Mouse (Mus musculus) layer of hippocampus, adult 11-12 months (tissue): ENCODE measurements around the gene Ggps1.
A peak's percentile ranks its signal among the peaks of the same experiment; 100 is the strongest.
"Not testable (repeated sequence)": the region's sequence is repeated elsewhere in the genome, so short reads cannot be mapped to it uniquely, and the experiment has no call there.

Experiments used
- DNase-seq: peaks from one replicate; pipeline ENCODE4 v3.0.0; 2022; ENCODE audit warnings: low spot score

Gene Ggps1

DNA sequence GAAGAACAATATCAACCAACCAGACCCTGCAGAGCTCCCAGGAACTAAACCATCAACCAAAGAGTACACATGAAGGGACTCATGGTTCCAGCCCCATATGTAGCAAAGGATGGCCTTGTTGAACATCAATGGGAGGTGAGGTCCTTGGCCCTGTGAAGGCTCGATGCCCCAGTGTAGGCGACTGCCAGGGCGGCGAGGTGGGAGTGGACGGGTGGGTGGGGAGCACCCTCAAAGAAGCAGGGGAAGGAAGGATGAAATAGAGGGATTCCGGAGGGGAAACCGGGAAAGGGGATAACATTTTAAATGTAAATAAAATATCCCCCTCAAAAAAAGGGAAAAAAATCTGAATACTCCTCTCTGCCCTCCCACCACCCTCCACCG is 24.4 kb downstream of the Ggps1 start:
- peak; percentile 15 for DNase-seq

DNA sequence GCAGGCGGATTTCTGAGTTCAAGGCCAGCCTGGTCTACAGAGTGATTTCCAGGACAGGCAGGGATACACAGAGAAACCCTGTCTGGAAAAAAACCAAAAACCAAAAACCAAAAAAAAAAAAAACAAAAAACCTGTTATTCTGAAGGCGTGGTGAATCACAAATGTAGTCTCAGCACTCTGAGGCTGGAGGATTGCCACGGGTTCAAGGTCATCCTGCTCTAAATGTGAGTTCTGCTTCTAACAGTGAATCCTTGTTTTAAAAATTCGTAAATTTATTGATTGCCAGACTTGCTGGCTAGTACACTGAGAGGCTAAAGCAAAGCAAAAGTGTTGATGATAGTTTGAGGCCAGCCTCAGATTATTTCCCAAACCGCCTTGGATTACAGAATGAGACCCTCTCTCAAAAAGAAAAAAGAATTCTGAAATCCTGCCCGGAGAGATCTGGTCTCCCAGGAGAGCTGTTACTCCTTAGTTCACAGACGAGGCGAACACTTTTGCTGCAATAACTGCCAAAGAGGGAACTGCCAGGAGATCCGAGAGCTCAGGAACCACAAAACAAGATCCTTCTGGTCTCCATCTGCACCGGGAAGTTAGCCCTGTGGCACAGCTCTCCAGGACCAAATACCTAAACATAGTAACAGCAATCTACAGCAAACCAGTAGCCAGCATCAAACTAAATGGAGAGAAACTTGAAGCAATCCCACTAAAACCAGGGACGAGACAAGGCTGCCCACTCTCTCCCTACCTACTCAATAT is 27.2 kb downstream of the Ggps1 start:
- DNase-seq: no peak

DNA sequence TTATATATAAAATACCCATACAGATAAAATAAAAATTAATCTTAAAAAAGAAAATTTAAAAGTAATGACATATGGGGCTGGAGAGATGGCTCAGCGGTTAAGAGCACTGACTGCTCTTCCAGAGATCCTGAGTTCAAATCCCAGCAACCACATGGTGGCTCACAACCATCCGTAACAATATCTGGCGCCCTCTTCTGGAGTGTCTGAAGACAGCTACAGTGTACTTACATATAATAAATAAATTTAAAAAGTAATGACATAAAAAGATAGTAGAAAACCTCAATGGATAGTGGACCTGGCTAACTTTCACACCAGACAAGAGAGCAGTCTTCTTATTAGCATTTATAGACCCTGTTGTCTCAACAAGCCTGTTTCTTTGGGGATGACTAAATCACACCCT is 27.9 kb downstream of the Ggps1 start:
- not testable (repeated sequence) for DNase-seq

DNA sequence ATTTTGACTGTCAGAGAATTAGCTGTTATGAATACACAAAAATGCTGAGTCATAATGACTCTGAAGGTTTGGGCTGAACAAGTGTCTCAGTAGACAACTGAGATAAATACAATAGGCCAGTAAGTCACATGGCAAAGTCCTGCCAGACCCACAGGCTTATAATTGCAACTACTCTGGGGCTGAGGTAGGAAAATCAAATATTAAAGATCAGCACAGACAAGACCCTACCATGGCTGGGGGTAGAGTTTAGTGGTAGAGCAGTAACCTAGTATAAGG is 29.3 kb downstream of the Ggps1 start:
- no peak for DNase-seq

DNA sequence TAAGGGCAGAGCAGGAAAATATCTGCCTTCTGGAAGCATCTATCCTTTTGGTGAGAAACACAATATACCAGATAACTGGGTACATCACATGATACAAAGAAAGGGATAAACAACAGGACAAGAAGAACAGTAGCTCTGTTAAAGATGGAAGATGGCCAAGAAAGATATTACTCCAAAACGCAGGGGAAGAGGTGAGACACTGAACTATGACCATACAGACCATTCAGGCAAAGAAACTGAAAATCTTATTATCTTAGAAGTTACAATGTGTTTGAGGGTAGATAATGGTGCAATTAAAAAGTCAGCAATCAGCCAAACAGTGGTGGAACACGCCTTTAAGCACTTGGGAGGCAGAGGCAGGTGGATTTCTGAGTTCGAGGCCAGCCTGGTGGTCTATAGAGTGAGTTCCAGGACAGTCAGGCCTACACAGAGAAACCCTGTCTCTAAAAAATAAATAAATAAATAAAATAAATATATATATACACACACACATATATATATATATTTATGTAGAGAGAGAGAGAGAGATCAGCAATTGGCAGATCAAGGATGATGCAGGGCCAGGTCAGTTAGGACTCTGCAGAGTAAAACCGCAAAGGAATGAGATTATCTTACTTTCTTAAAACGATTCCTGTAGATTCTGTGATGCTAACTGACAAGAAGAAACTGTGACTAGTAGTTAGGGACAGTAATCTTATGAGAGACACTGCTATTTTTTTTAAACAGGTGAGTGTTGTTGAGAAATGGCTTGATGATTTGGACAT is 29.8 kb downstream of the Ggps1 start:
- no peak for DNase-seq

DNA sequence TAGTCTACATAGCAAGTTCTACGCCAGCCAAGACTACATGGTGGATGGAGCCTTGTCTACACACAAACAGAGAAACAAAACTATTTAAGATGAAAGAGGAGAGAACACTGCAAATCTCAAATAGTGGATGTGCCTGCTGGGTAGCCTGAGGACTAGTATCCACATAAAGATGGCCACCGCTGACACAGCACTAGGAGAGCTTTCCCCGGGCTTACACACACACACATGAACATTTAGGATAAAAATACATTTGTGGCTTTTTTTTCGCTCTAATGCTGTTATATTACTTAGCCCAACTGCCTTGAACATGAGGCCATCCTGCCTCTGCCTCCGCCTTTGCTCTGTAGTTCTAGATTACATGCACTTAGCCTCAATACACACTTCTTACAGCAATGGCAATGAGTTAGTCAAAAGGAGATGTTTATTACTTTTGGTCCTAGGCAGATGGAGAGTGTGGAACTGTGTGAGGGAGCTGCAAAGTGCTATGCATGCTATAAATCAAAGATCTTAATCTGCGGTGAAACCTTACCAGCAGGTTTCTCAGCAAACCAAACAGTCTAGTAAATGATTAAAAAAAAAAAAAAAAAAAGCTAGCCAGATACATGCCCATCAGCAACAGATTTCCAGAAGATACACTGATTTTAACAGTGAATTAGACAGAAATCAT is 37.0 kb downstream of the Ggps1 start:
- DNase-seq: no peak

DNA sequence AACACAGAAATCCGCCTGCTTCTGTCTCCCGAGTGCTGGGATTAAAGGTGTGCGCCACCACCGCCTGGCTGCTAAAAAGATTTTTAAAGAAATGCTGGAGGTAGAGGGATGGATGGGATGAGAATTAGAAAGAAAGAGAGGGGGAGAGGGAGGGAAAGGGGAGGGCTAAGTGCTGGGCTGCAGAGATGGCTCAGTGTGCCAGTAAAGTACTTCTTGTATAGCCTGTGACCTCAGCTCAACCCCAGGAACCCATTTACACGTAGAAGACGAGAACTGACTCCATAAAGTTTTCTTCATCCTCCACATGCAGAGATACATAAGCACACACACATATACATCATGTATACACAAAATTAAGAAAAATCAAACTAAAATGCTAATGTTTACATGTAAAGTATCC is 37.7 kb downstream of the Ggps1 start:
- no peak for DNase-seq

DNA sequence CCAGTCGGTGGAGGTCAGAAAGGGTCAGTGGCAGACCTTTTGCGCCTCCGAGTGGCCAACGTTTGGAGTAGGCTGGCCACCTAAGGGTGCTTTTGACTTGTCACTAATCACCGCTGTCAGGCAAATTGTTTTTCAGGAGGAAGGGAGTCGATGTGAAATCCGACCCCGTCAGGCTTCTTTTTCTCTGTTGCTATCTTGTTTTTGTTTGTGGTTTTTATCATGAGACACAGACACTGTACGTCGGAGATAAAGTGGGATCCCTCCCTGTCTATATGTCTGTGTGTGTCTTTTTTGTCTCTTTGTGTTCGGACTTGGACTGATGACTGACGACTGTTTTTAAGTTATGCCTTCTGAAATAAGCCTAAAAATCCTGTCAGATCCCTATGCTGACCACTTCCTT is 41.9 kb downstream of the Ggps1 start:
- DNase-seq: not testable (repeated sequence)

DNA sequence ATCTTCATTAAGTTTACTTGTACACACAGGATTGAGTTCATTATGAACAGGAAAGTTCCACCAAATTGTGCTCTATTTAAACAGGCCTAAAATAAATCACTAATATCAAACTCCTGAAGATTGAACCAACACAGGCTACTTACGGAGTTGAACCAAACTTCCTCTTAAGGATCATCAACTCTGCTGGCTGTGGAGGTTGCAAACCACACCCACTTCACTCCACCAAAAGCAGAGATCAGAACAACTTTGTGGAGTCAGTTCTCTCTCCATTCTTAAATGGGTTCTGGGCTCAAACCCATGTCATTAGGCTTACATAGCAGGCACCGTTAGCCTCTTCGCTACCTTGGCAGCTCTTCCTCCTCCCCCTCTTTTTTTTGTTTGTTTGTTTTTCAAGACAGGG is 44.4 kb downstream of the Ggps1 start:
- DNase-seq: no peak

DNA sequence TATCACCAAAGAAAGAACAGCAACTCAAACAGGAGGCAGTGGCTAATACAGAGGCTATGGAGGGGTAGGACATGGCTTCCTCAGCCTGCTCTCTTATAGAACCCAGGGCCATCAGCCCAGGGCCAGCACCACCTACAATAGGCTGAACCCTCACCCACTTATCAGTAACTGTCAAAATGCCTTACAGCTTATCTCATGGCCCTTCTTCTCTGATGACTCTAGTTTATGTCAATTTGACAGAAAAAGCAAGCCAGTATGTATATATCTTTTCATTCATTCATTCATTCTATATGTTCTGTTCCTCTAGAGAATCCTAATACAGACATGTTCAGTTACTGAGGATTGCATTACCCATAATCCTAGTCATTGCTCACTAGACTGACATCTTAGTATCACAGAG is 45.0 kb downstream of the Ggps1 start:
- no peak for DNase-seq

DNA sequence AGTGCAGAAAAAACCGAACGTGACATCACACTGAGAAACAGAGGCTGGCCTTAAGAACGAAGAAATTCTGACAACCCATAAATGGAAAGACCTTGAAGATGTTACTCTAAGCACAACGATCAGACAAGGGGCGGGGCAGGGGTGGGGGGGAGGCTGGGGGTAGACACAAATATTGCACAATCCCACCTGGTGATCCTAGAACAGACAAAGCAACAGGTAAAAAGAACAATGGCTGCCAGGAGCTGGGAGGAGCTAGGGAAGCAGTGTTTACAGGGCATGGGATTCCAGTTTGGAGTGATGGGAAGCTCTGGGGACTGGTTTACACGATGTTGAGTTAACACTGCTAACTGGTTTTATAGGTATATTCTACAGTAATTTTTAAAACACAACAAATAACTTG is 47.7 kb downstream of the Ggps1 start:
- DNase-seq: no peak

DNA sequence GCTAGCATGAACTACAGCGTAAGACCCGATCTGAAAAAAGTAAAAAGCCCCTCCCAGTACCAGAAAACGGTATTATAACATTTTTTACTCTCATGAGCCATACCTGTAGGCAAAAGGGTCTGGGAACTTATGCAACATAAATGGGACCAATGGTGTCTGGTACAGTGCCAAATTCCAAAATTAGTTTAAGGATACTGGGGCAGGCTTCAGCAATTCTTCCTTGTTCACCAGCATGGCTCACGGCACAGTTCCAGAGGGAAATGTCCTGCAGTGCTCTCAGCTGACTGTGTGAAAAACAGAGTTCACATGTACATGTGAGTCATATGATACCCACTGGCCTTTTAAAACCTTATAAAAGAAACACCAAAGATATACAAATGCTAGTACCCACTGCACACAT is 48.7 kb downstream of the Ggps1 start:
- no peak for DNase-seq

DNA sequence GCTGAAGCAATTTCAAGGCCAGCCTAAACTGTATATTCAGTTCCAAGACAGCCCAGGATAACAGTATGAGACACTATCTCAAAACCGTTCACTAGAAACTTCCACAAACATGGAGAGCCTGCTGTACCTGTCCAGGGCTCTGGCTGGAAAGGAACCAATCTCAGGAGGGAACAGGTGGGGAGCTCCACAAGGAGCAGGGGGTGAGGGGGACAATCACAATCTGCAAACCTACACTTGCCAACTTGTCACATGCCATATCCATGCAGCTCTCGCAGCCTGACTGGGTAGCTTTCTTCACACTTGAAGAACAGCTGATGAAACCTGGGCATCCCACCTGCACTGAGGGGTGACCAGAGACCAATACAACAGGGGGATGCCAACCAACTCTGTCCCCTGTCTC is 49.3 kb downstream of the Ggps1 start:
- DNase-seq: no peak

DNA sequence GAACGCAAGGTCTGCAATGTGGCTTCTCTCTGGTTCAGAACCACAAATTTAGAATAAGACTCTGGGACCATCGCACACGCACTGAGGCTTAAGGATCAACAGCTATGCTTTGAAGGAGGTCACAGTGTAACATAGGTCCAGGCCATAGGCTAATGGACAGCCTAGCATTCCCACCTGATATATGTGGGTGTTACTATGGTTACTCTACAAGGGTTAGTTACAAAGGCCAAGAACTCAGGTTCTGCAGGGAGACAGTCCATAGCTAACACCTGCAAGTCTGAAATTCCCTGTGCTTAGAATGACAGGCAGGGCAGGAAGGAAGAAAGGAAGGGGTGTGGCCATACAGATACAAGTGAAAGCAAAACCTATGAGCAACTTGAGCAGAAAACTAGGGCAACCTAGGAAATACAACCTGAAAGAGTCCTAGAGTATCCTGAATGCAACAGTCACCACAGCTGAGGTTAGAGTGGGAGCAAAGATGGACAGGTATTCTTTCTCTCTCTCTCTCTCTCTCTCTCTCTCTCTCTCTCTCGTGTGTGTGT is 51.8 kb downstream of the Ggps1 start:
- DNase-seq: no peak

DNA sequence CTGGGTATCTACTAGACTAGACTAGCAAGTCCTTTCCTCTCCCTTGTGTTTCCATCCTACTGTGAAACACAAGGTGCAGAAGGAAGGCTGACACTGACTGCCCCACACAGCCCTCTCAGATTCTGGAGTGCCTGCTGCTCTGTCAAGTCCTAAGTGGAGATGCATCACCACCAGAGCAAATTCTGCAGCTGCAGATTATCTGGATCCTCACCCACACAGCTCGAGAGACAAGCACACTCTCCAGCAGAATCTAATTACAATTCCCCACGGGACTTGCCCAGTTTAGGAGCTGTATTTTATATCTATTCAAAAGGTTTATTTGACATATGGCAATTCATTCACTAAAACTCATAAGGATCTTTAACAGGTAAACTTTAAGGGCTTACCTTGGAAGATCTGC is 57.2 kb downstream of the Ggps1 start:
- no peak for DNase-seq

DNA sequence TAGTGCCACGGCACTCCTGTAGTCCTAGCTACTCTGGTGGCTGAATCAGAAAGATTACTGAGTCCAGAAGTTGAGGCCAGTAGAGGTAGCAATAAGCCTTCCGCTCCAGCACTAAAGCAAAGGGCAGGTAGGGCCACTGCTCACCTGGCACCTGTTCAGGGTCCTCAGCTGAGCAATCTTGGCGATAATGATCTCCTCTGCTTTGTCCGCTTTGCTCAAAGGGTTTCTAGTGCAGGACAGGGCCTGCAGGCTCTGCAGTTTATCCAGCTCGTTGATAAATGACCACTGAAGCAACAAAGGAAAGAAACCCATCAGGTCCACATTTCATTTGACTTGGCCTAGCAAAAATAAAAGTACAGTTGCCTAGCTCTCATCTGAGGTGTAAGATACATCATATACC is 58.3 kb downstream of the Ggps1 start:
- no peak for DNase-seq

DNA sequence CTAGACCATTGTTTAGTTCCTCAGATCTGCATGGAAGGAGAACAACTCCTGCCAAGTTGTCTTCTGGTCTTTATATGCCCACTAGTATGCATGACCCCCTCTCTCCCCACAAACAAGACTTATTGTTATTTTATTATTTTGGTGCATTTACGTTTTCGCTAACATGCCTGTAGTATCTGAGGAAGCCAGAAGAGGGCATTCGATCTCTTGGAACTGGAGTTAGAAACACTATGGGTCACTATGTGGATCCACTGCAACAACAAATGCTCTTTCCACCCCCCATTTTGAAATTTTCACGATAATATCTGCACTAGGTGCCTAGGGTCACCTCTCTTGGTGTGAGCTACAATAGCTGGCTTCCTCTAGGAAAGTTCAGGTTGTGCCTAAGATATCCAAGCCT is 59.2 kb downstream of the Ggps1 start:
- DNase-seq: no peak

DNA sequence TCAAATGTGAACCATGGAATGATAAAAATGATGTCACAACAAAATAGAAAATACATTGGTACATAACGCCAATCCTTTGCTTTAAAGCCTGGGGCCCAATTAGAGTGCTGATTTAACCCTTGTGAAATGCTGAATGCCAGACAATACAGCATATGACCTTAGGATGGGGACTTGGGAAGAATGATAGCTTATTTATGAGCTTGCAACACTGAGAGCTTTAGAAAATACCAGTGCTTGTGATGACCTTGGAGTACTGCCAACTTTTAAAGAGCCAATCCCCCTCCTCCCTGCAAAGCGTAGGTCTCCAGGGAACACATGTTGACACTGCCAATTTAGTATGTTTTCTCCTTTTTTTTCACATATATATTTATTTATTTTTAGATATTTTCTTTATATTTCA is 60.6 kb downstream of the Ggps1 start:
- DNase-seq: no peak
